Mouse (Mus musculus) liver, embryonic 14.5 days (tissue): ENCODE results near the gene Lrrc7. TPM values are rescaled to one million over a fixed set of nuclear protein-coding genes. Genes with fewer than 3 reads are reported as not detected.

Source experiments
- ATAC-seq: fragments of 200-750 bp; cut with Nextera tagmentation; 2 replicates; pipeline ENCODE4 v1.8.0; 2017; ENCODE audit warnings: moderate number of reproducible peaks, mild to moderate bottlenecking, moderate library complexity; ENCODE audit not compliant: insufficient read depth
- DNase-seq, 3 experiments: peaks; one replicate each; pipeline ENCODE4 v3.0.0-alpha.2; 2012 to 2013; ENCODE audit warnings: low read depth in 3 of 3, low spot score in 3 of 3
- H3K27ac ChIP-seq: fragments of 300-500 bp; sonication (generic); 2 replicates; pipeline ENCODE4 v1.5.1; 2014; ENCODE audit warnings: moderate library complexity, mild to moderate bottlenecking, control low read depth, inconsistent platforms
- H3K27me3 ChIP-seq: fragments of 300-500 bp; sonication (generic); 2 replicates; pipeline ENCODE4 v1.6.1; 2014; ENCODE audit warnings: mild to moderate bottlenecking, low read length, moderate library complexity; ENCODE audit not compliant: control insufficient read depth, insufficient read depth
- H3K36me3 ChIP-seq: fragments of 300-500 bp; sonication (generic); replicated peaks from 2 replicates; pipeline ENCODE4 v1.6.1; 2014; ENCODE audit warnings: low read depth; ENCODE audit not compliant: control insufficient read depth, insufficient read depth
- H3K4me1 ChIP-seq, 2 experiments: fragments of 200-500 bp in 1 of 2; fragments of 300-500 bp in 1 of 2; sonication (generic) in 1 of 2; replicated peaks; 2 replicates each; pipeline ENCODE4 v1.6.1; 2012 to 2014; ENCODE audit warnings: antibody characterized with exemption in 1 of 2, inconsistent platforms in 1 of 2, low read length in 1 of 2; ENCODE audit not compliant: control insufficient read depth in 2 of 2, insufficient read depth in 2 of 2
- H3K4me2 ChIP-seq: fragments of 300-500 bp; sonication (generic); 2 replicates; pipeline ENCODE4 v1.6.1; 2014; ENCODE audit warnings: low read depth, mild to moderate bottlenecking, control low read depth, moderate library complexity
- H3K4me3 ChIP-seq, 2 experiments: fragments of 200-500 bp in 1 of 2; fragments of 300-500 bp in 1 of 2; sonication (generic) in 1 of 2; 2 replicates each; pipeline ENCODE4 v1.5.1; 2012 to 2014; ENCODE audit warnings: low read depth in 2 of 2, low read length in 2 of 2, mild to moderate bottlenecking in 2 of 2, control low read depth in 1 of 2, inconsistent platforms in 1 of 2, moderate library complexity in 1 of 2; ENCODE audit not compliant: insufficient read depth in 1 of 2
- H3K9ac ChIP-seq: fragments of 300-500 bp; sonication (generic); replicated peaks from 2 replicates; pipeline ENCODE4 v1.6.1; 2014; ENCODE audit warnings: mild to moderate bottlenecking, control low read depth, moderate library complexity
- H3K9me3 ChIP-seq: fragments of 300-500 bp; sonication (generic); 2 replicates; pipeline ENCODE4 v1.6.1; 2016; ENCODE audit warnings: low read length, mixed read lengths; ENCODE audit not compliant: control insufficient read depth
- CTCF ChIP-seq: IDR thresholded peaks from 2 replicates; pipeline ENCODE4 v1.5.1; 2016; ENCODE audit warnings: antibody characterized with exemption, low read depth, control low read depth
- EP300 ChIP-seq: IDR thresholded peaks from 2 replicates; pipeline ENCODE4 v1.6.1; 2016; ENCODE audit warnings: antibody characterized with exemption, low read depth
- WGBS: fragments of 180-500 bp; shearing (Covaris S2); extraction: QIAGEN DNeasy Blood & Tissue Kit; methylation state at CpG from one replicate; pipeline ENCODE4 v1.1.7; 2014; ENCODE audit not compliant: insufficient replicate concordance; 5-methylcytosine and 5-hydroxymethylcytosine counted together
- polyA plus RNA-seq, 2 experiments: library from polyadenylated mRNA; depleted of rRNA in 1 of 2; stranded (reverse) in 1 of 2; unstranded in 1 of 2; fragments of >200 nt; fragmentation: Nextera tagmentation in 1 of 2; extraction: Ambion mirVana in 1 of 2; gene quantifications; 2 replicates each; pipeline versions ENCODE4 v1.2.1 to v1.2.3; 2012 to 2014

The Lrrc7 gene
- polyA plus RNA-seq, 2 experiments: under 0.01 to 0.03 TPM

- ATAC-seq (no peak), DNase-seq (no peak)
- no peak overlapping the region for H3K4me3 ChIP-seq
- TF ChIP-seq CTCF (no peak), EP300 (no peak)
- H3K4me2 ChIP-seq: no peak overlapping the region
- H3K9me3 ChIP-seq: no peaks in the 10 kb centered on the region
- no peaks in the 10 kb centered on the region for H3K36me3 ChIP-seq
- no peaks in the 10 kb centered on the region for H3K27me3 ChIP-seq
- no peaks in the 10 kb centered on the region for H3K4me1 ChIP-seq
- H3K9ac ChIP-seq: no peak overlapping the region
- WGBS: 76% methylated on average over 3 of the region's 3 CpGs
- H3K27ac ChIP-seq: no peak overlapping the region
These were observed 407.9 kb downstream of the Lrrc7 start for GRCm38 (mm10) chr3:158154134-158154533.

- H3K36me3 ChIP-seq: no peaks in the 10 kb centered on the region
- H3K4me1 ChIP-seq: no peaks in the 10 kb centered on the region
- H3K9ac ChIP-seq: no peak overlapping the region
- no peaks in the 10 kb centered on the region for H3K27me3 ChIP-seq
- no peak for DNase-seq
- H3K4me2 ChIP-seq: no peak overlapping the region
- 69% methylated on average over 1 of the region's 1 CpGs for WGBS
- H3K4me3 ChIP-seq: no peak overlapping the region
- no peaks in the 10 kb centered on the region for H3K9me3 ChIP-seq
- ATAC-seq: no peak
- TF ChIP-seq EP300 (no peak), CTCF (no peak)
- no peak overlapping the region for H3K27ac ChIP-seq
These were observed 413.0 kb downstream of the Lrrc7 start for GRCm38 (mm10) chr3:158148998-158149397.

GRCm38 (mm10) chr3:158140629-158141028, 421.4 kb downstream of the Lrrc7 start:
- H3K9me3 ChIP-seq: no peaks in the 10 kb centered on the region
- WGBS: 7% methylated on average over 1 of the region's 1 CpGs
- no peaks in the 10 kb centered on the region for H3K27me3 ChIP-seq
- H3K27ac ChIP-seq: no peak overlapping the region
- no peak overlapping the region for H3K9ac ChIP-seq
- TF ChIP-seq EP300 (no peak), CTCF (no peak)
- H3K36me3 ChIP-seq: no peaks in the 10 kb centered on the region
- no peak for DNase-seq
- no peak overlapping the region for H3K4me3 ChIP-seq
- no peaks in the 10 kb centered on the region for H3K4me1 ChIP-seq
- no peak overlapping the region for H3K4me2 ChIP-seq
- ATAC-seq: no peak

GRCm38 (mm10) chr3:158137796-158138195, 424.2 kb downstream of the Lrrc7 start:
- no peak overlapping the region for H3K27ac ChIP-seq
- DNase-seq (no peak), ATAC-seq (no peak)
- no peaks in the 10 kb centered on the region for H3K4me1 ChIP-seq
- TF ChIP-seq EP300 (no peak), CTCF (no peak)
- 42% methylated on average over 6 of the region's 6 CpGs for WGBS
- H3K36me3 ChIP-seq: no peaks in the 10 kb centered on the region
- no peak overlapping the region for H3K9ac ChIP-seq
- H3K4me2 ChIP-seq: no peak overlapping the region
- H3K4me3 ChIP-seq: no peak overlapping the region
- no peaks in the 10 kb centered on the region for H3K9me3 ChIP-seq
- H3K27me3 ChIP-seq: no peaks in the 10 kb centered on the region

GRCm38 (mm10) chr3:158131672-158132071, 430.3 kb downstream of the Lrrc7 start:
- no peaks in the 10 kb centered on the region for H3K27me3 ChIP-seq
- TF ChIP-seq CTCF (no peak), EP300 (no peak)
- no peak overlapping the region for H3K9ac ChIP-seq
- H3K4me3 ChIP-seq: no peak overlapping the region
- no peaks in the 10 kb centered on the region for H3K36me3 ChIP-seq
- ATAC-seq: no peak
- 59% methylated on average over 4 of the region's 4 CpGs for WGBS
- DNase-seq: no peak
- no peak overlapping the region for H3K4me2 ChIP-seq
- no peak overlapping the region for H3K27ac ChIP-seq
- no peaks in the 10 kb centered on the region for H3K9me3 ChIP-seq
- H3K4me1 ChIP-seq: no peaks in the 10 kb centered on the region

- Histone ChIP-seq H3K4me3 (no peak overlapping the region), H3K4me1 (no peaks in the 10 kb centered on the region), H3K9me3 (no peaks in the 10 kb centered on the region), H3K27me3 (no peaks in the 10 kb centered on the region), H3K9ac (no peak overlapping the region), H3K27ac (no peak overlapping the region), H3K4me2 (no peak overlapping the region), H3K36me3 (no peaks in the 10 kb centered on the region)
- TF ChIP-seq EP300: no peak
- TF ChIP-seq CTCF: no peak
- no peak for ATAC-seq
- no peak for DNase-seq
These were observed 430.8 kb downstream of the Lrrc7 start for GRCm38 (mm10) chr3:158131233-158131632.
